Mouse (Mus musculus) liver, embryonic 11.5 days (tissue): ENCODE measurements around the gene Gcc2. TPM values are rescaled to one million over a fixed set of nuclear protein-coding genes. Genes with fewer than 3 reads are reported as not detected.
A peak's percentile ranks its signal among the peaks of the same experiment; 100 is the strongest.
"Not testable (repeated sequence)": the region's sequence is repeated elsewhere in the genome, so short reads cannot be mapped to it uniquely, and the experiment has no call there.

ENCODE experiments used
- ATAC-seq: fragments of 200-750 bp; cut with Nextera tagmentation; replicated peaks from 2 replicates; pipeline ENCODE4 v1.8.0; 2017; ENCODE audit warnings: moderate number of reproducible peaks, mild to moderate bottlenecking, moderate TSS enrichment, moderate library complexity; ENCODE audit not compliant: low FRiP score
- DNase-seq: peaks from one replicate; pipeline ENCODE4 v3.0.0-alpha.2; 2017; ENCODE audit warnings: low spot score
- H3K27ac ChIP-seq: fragments of 300-500 bp; sonication (generic); 2 replicates; pipeline ENCODE4 v1.5.1; 2014; ENCODE audit warnings: mild to moderate bottlenecking, low read depth, low read length, control low read depth
- H3K27me3 ChIP-seq: fragments of 300-500 bp; sonication (generic); replicated peaks from 2 replicates; pipeline ENCODE4 v1.6.1; 2014; ENCODE audit warnings: low read length, mixed read lengths; ENCODE audit not compliant: control insufficient read depth, insufficient read depth
- H3K36me3 ChIP-seq: fragments of 300-500 bp; sonication (generic); 2 replicates; pipeline ENCODE4 v1.6.1; 2014; ENCODE audit warnings: mild to moderate bottlenecking, low read length, moderate library complexity, mixed read lengths; ENCODE audit not compliant: control insufficient read depth, insufficient read depth
- H3K4me1 ChIP-seq: fragments of 300-500 bp; sonication (generic); replicated peaks from 2 replicates; pipeline ENCODE4 v1.6.1; 2014; ENCODE audit warnings: low read length, mixed read lengths; ENCODE audit not compliant: control insufficient read depth, insufficient read depth
- H3K4me2 ChIP-seq: fragments of 300-500 bp; sonication (generic); 2 replicates; pipeline ENCODE4 v1.6.1; 2014; ENCODE audit warnings: mild to moderate bottlenecking, control low read depth, moderate library complexity
- H3K4me3 ChIP-seq: fragments of 300-500 bp; sonication (generic); 2 replicates; pipeline ENCODE4 v1.5.1; 2014; ENCODE audit warnings: low read depth, low read length, control low read depth
- H3K9ac ChIP-seq: fragments of 300-500 bp; sonication (generic); 2 replicates; pipeline ENCODE4 v1.6.1; 2014; ENCODE audit warnings: low read depth, low read length, control low read depth
- H3K9me3 ChIP-seq: fragments of 300-500 bp; sonication (generic); 2 replicates; pipeline ENCODE4 v1.6.1; 2016; ENCODE audit warnings: low read length, inconsistent platforms, mixed read lengths; ENCODE audit not compliant: control insufficient read depth
- WGBS: fragments of 180-500 bp; shearing (Covaris S2); extraction: QIAGEN DNeasy Blood & Tissue Kit; methylation state at CpG from one replicate; pipeline ENCODE4 v1.1.7; 2014; 5-methylcytosine and 5-hydroxymethylcytosine counted together
- polyA plus RNA-seq: library from polyadenylated mRNA; unstranded; fragments of >200 nt; fragmentation: Nextera tagmentation; extraction: Ambion mirVana; gene quantifications from 2 replicates; pipeline ENCODE4 v1.2.1, GENCODE M21; 2014

Gcc2 gene
- polyA plus RNA-seq, 1 experiment from 2014 or later = 37.6 TPM

GRCm38 (mm10) chr10:58214934-58215333 is 40.4 kb upstream of the Gcc2 start:
- no peaks in the 10 kb centered on the region for H3K36me3 ChIP-seq
- ATAC-seq = no peak
- no peak overlapping the region for H3K4me3 ChIP-seq
- H3K27ac ChIP-seq = no peak overlapping the region
- no peak for DNase-seq
- no peaks in the 10 kb centered on the region for H3K4me1 ChIP-seq
- no peak overlapping the region for H3K9ac ChIP-seq
- H3K4me2 ChIP-seq = no peak overlapping the region
- no peaks in the 10 kb centered on the region for H3K9me3 ChIP-seq
- 80% methylated on average over 5 of the region's 5 CpGs for WGBS
- no peaks in the 10 kb centered on the region for H3K27me3 ChIP-seq

- H3K36me3 ChIP-seq = no peaks in the 10 kb centered on the region
- 89% methylated on average over 1 of the region's 1 CpGs for WGBS
- no peak overlapping the region for H3K27ac ChIP-seq
- DNase-seq = no peak
- no peaks in the 10 kb centered on the region for H3K27me3 ChIP-seq
- no peak for ATAC-seq
- H3K4me1 ChIP-seq = no peaks in the 10 kb centered on the region
- no peaks in the 10 kb centered on the region for H3K9me3 ChIP-seq
- H3K4me2 ChIP-seq = no peak overlapping the region
- no peak overlapping the region for H3K4me3 ChIP-seq
- H3K9ac ChIP-seq = no peak overlapping the region
These were observed 39.9 kb upstream of the Gcc2 start for GRCm38 (mm10) chr10:58215353-58215752.

- Histone ChIP-seq H3K4me2 (no peak overlapping the region), H3K36me3 (no peaks in the 10 kb centered on the region), H3K27ac (no peak overlapping the region), H3K27me3 (no peaks in the 10 kb centered on the region), H3K4me3 (no peak overlapping the region), H3K4me1 (no peaks in the 10 kb centered on the region), H3K9me3 (no peaks in the 10 kb centered on the region), H3K9ac (no peak overlapping the region)
- no peak for ATAC-seq
- 70% methylated on average over 3 of the region's 3 CpGs for WGBS
- DNase-seq = no peak
These were observed 37.9 kb upstream of the Gcc2 start for GRCm38 (mm10) chr10:58217366-58217765.

GRCm38 (mm10) chr10:58220726-58221125 is 34.6 kb upstream of the Gcc2 start:
- ATAC-seq = no peak

GRCm38 (mm10) chr10:58221571-58221970 is 33.7 kb upstream of the Gcc2 start:
- not testable (repeated sequence) for H3K4me1 ChIP-seq, H3K9me3 ChIP-seq, DNase-seq, H3K27me3 ChIP-seq, ATAC-seq, H3K36me3 ChIP-seq, H3K4me2 ChIP-seq, H3K27ac ChIP-seq, H3K9ac ChIP-seq, H3K4me3 ChIP-seq
- 91% methylated on average over 2 of the region's 2 CpGs for WGBS

More at GRCm38 (mm10) chr10:58220726-58221125, 34.6 kb upstream of the Gcc2 start:
- no peaks in the 10 kb centered on the region for H3K4me1 ChIP-seq
- DNase-seq = no peak
- H3K9me3 ChIP-seq = peaks cover 5% of the 10 kb centered on the region; the same call in 1 of the 2 replicates
- 79% methylated on average over 6 of the region's 6 CpGs for WGBS
- H3K27me3 ChIP-seq = no peaks in the 10 kb centered on the region
- H3K9ac ChIP-seq = no peak overlapping the region
- no peak overlapping the region for H3K4me2 ChIP-seq
- H3K4me3 ChIP-seq = no peak overlapping the region
- H3K36me3 ChIP-seq = no peaks in the 10 kb centered on the region
- H3K27ac ChIP-seq = no peak overlapping the region

GRCm38 (mm10) chr10:58223161-58223560 is 32.1 kb upstream of the Gcc2 start:
- H3K27ac ChIP-seq, H3K36me3 ChIP-seq, H3K27me3 ChIP-seq, H3K4me2 ChIP-seq, H3K9me3 ChIP-seq, ATAC-seq, DNase-seq, H3K4me3 ChIP-seq, H3K9ac ChIP-seq, H3K4me1 ChIP-seq: not testable (repeated sequence)
- WGBS = 75% methylated on average over 3 of the region's 6 CpGs

GRCm38 (mm10) chr10:58223972-58224805 is 31.1 kb upstream of the Gcc2 start:
- H3K9me3 ChIP-seq, H3K4me1 ChIP-seq, H3K27ac ChIP-seq, ATAC-seq, H3K36me3 ChIP-seq, H3K9ac ChIP-seq, H3K4me2 ChIP-seq, H3K4me3 ChIP-seq, H3K27me3 ChIP-seq: not testable (repeated sequence)
- peak; percentile 70 for DNase-seq
- 80% methylated on average over 31 of the region's 31 CpGs for WGBS

GRCm38 (mm10) chr10:58224827-58225785 is 30.2 kb upstream of the Gcc2 start, which contains the start of gene AW822073:
TSS of gene AW822073 (minus strand) at chr10:58224930.
- not testable (repeated sequence) for ATAC-seq, H3K9me3 ChIP-seq, H3K27ac ChIP-seq, H3K36me3 ChIP-seq, H3K4me2 ChIP-seq, H3K4me3 ChIP-seq, H3K9ac ChIP-seq, H3K27me3 ChIP-seq, H3K4me1 ChIP-seq, DNase-seq
- WGBS = 82% methylated on average over 17 of the region's 18 CpGs
